Mouse (Mus musculus) hindbrain, embryonic 13.5 days (tissue): ENCODE results near the gene Sectm1a. TPM values are rescaled to one million over a fixed set of nuclear protein-coding genes. Genes with fewer than 3 reads are reported as not detected.

Experiments
- ATAC-seq: fragments of 200-750 bp; cut with Nextera tagmentation; 2 replicates; pipeline ENCODE4 v1.8.0; 2017; ENCODE audit warnings: moderate TSS enrichment; ENCODE audit not compliant: low FRiP score
- H3K27ac ChIP-seq: fragments of 300-500 bp; sonication (generic); 2 replicates; pipeline ENCODE4 v1.5.1; 2015; ENCODE audit warnings: inconsistent platforms, mild to moderate bottlenecking, moderate library complexity
- H3K27me3 ChIP-seq: fragments of 300-500 bp; sonication (generic); 2 replicates; pipeline ENCODE4 v1.6.1; 2015; ENCODE audit warnings: mild to moderate bottlenecking, inconsistent platforms
- H3K36me3 ChIP-seq: fragments of 300-500 bp; sonication (generic); 2 replicates; pipeline ENCODE4 v1.6.1; 2015; ENCODE audit warnings: mild to moderate bottlenecking, inconsistent platforms
- H3K4me1 ChIP-seq: fragments of 300-500 bp; sonication (generic); replicated peaks from 2 replicates; pipeline ENCODE4 v1.6.1; 2015; ENCODE audit warnings: inconsistent platforms
- H3K4me2 ChIP-seq: fragments of 300-500 bp; sonication (generic); 2 replicates; pipeline ENCODE4 v1.6.1; 2015; ENCODE audit warnings: inconsistent platforms, mild to moderate bottlenecking, moderate library complexity
- H3K4me3 ChIP-seq: fragments of 300-500 bp; sonication (generic); 2 replicates; pipeline ENCODE4 v1.5.1; 2015; ENCODE audit warnings: mild to moderate bottlenecking, inconsistent platforms
- H3K9ac ChIP-seq: fragments of 300-500 bp; sonication (generic); 2 replicates; pipeline ENCODE4 v1.6.1; 2015; ENCODE audit warnings: mild to moderate bottlenecking, inconsistent platforms
- H3K9me3 ChIP-seq: fragments of 300-500 bp; sonication (generic); 2 replicates; pipeline ENCODE4 v1.6.1; 2016; ENCODE audit warnings: inconsistent platforms
- WGBS: fragments of 180-500 bp; shearing (Covaris S2); methylation state at CpG from one replicate; pipeline ENCODE4 v1.1.7; 2015; 5-methylcytosine and 5-hydroxymethylcytosine counted together
- polyA plus RNA-seq: library from polyadenylated mRNA; unstranded; fragments of >200 nt; fragmentation: Nextera tagmentation; extraction: Ambion mirVana; gene quantifications from 2 replicates; pipeline ENCODE4 v1.2.1, GENCODE M21; 2015

The Sectm1a gene
- polyA plus RNA-seq = not detected in 2 replicates

DNA sequence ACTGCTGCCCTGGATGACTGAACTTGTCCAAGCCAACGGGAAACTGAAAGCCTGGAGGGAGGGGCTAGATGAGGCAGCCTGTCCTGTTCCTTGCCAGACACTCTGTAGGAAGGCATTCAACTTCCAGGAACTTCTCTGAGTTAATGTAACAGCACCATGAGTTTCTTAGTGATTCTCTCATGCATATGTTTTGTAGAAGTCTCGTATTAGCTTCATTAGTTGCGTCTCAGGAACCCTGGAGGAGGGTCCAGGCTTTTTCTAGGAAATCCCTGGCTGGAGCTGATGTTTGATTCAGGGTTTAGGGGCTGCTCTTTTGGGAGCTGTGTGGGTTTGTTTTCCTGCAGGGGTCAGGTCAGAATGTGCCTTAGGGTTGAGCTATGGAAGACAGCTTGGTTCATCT, at the start of gene Sectm1a:
TSS of gene Sectm1a (minus strand) at position 101 of the 400 bp plus-strand sequence.
- ATAC-seq = no peak
- H3K4me3 ChIP-seq = no peak within 1 kb of the TSS
- no peaks in the 10 kb centered on the region for H3K27me3 ChIP-seq
- no peak within 1 kb of the TSS for H3K27ac ChIP-seq
- H3K9me3 ChIP-seq = no peaks in the 10 kb centered on the region
- no peak within 1 kb of the TSS for H3K4me2 ChIP-seq
- 76% methylated on average over 3 of the region's 3 CpGs for WGBS
- no peaks in the 10 kb centered on the region for H3K4me1 ChIP-seq
- H3K9ac ChIP-seq = no peak within 1 kb of the TSS
- H3K36me3 ChIP-seq = no peaks in the 10 kb centered on the region

GRCm38 (mm10) chr11:121129616-121130015, 48.6 kb upstream of the Sectm1a start:
- Histone ChIP-seq H3K9me3 (no peaks in the 10 kb centered on the region), H3K4me1 (no peaks in the 10 kb centered on the region), H3K4me2 (no peak overlapping the region), H3K36me3 (no peaks in the 10 kb centered on the region), H3K27ac (no peak overlapping the region), H3K9ac (no peak overlapping the region), H3K27me3 (no peaks in the 10 kb centered on the region), H3K4me3 (no peak overlapping the region)
- no peak for ATAC-seq
- 88% methylated on average over 1 of the region's 1 CpGs for WGBS

DNA sequence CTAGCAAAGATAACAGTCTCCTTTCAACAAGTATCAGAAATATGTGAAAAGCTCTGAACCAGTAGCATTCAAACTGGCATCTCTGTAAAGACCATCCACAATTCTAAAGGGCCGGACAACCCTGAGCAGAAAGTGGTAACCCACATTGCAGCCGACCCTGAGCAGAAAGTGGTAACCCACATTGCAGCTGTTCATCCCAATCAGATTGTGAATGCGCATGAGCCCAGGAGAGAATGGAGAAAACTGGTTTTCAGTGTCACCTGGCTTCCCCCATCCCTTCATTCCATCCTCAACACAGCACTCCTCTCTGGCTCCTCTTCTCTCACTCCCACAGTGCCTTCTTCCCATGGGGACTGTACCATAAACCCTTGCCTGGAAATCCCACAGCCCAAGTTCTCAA, 46.4 kb upstream of the Sectm1a start:
- no peaks in the 10 kb centered on the region for H3K36me3 ChIP-seq
- no peak overlapping the region for H3K9ac ChIP-seq
- H3K27me3 ChIP-seq = no peaks in the 10 kb centered on the region
- H3K9me3 ChIP-seq = no peaks in the 10 kb centered on the region
- no peak for ATAC-seq
- H3K4me1 ChIP-seq = no peaks in the 10 kb centered on the region
- H3K4me2 ChIP-seq = no peak overlapping the region
- H3K27ac ChIP-seq = no peak overlapping the region
- no peak overlapping the region for H3K4me3 ChIP-seq
- WGBS = 96% methylated on average over 3 of the region's 3 CpGs

GRCm38 (mm10) chr11:121126395-121126794, 45.4 kb upstream of the Sectm1a start:
- Histone ChIP-seq H3K4me3 (no peak overlapping the region), H3K9ac (no peak overlapping the region), H3K4me2 (no peak overlapping the region), H3K4me1 (no peaks in the 10 kb centered on the region), H3K27ac (no peak overlapping the region), H3K36me3 (no peaks in the 10 kb centered on the region), H3K9me3 (no peaks in the 10 kb centered on the region), H3K27me3 (no peaks in the 10 kb centered on the region)
- WGBS = 88% methylated on average over 1 of the region's 1 CpGs
- ATAC-seq = no peak

DNA sequence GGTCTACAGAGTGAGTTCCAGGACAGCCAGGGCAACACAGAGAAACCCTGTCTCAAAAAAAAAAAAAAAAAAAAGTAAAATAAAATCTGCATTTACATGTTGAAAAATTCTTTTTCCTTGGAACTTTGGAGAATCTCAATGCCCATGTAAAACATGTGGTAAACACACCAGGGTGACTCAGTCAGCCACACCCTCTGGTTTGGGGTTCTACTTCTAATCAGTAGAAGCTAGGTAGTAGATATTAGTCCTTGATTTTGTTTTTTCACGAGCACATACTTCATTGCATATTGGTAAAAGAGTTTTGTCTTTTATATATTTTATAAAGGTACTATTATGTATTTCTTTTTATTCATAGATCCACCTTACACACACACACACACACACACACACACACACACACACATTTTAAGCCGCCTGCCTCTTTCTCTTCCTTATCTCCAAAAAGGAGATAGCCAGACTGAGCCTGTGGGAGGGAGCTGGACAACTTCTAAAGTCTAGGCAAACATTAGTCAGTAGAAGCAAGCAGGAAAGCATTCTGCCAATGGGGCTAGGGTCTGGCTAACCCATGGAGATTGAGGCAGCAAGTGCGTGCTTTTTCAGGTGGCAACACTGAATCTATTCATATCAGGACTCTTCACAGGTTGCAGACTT, 44.6 kb upstream of the Sectm1a start:
- no peaks in the 10 kb centered on the region for H3K36me3 ChIP-seq

GRCm38 (mm10) chr11:121123438-121123837, 42.4 kb upstream of the Sectm1a start:
- no peak overlapping the region for H3K9ac ChIP-seq

More for the DNA sequence above, 44.6 kb upstream of the Sectm1a start:
- Histone ChIP-seq H3K9ac (no peak overlapping the region), H3K9me3 (no peaks in the 10 kb centered on the region), H3K4me3 (no peak overlapping the region), H3K4me1 (no peaks in the 10 kb centered on the region), H3K27ac (no peak overlapping the region), H3K4me2 (no peak overlapping the region), H3K27me3 (no peaks in the 10 kb centered on the region)
- ATAC-seq = no peak
- 87% methylated on average over 3 of the region's 3 CpGs for WGBS

DNA sequence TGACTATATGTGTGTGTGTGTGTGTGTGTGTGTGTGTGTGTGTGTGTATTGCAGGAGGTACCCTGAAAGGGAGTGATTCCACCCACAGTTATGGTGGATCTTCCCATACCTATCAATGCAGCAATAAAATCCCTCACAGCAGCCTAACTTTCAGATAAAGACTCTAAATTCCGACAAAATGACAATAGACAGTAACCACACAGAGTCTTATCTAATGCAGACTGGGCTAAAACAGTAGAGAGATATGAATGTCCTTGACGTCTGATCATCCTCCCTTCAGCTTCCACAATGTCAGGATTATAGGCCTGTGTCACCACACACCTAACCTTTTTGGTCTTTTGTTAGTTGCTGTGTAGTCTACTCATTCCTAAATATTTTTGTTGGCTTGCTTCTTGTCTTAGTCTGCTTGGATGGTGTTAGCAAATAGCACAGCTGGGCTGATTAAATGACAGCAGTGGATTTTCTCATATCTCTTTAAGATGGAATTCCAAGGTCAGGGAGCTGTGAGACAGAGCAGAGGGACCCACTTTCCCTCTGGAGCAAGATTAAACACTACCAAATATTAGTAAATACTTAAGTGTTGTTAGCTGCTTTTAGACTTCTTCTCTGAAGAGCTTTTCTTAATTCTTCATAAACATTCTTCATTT, 41.1 kb upstream of the Sectm1a start:
- Histone ChIP-seq H3K27ac (no peak overlapping the region), H3K9ac (no peak overlapping the region), H3K36me3 (no peaks in the 10 kb centered on the region), H3K4me2 (no peak overlapping the region), H3K9me3 (no peaks in the 10 kb centered on the region), H3K4me1 (no peaks in the 10 kb centered on the region), H3K27me3 (no peaks in the 10 kb centered on the region), H3K4me3 (no peak overlapping the region)
- 79% methylated on average over 2 of the region's 2 CpGs for WGBS
- ATAC-seq = no peak

More at GRCm38 (mm10) chr11:121123438-121123837, 42.4 kb upstream of the Sectm1a start:
- H3K4me1 ChIP-seq = no peaks in the 10 kb centered on the region
- H3K36me3 ChIP-seq = no peaks in the 10 kb centered on the region
- H3K9me3 ChIP-seq = no peaks in the 10 kb centered on the region
- no peak overlapping the region for H3K4me2 ChIP-seq
- no peak for ATAC-seq
- no peak overlapping the region for H3K4me3 ChIP-seq
- no peaks in the 10 kb centered on the region for H3K27me3 ChIP-seq
- H3K27ac ChIP-seq = no peak overlapping the region
- 88% methylated on average over 4 of the region's 4 CpGs for WGBS

GRCm38 (mm10) chr11:121121151-121121550, 40.1 kb upstream of the Sectm1a start:
- H3K4me2 ChIP-seq = no peak overlapping the region
- no peaks in the 10 kb centered on the region for H3K36me3 ChIP-seq
- H3K9me3 ChIP-seq = no peaks in the 10 kb centered on the region
- no peaks in the 10 kb centered on the region for H3K27me3 ChIP-seq
- H3K9ac ChIP-seq = no peak overlapping the region
- no peaks in the 10 kb centered on the region for H3K4me1 ChIP-seq
- WGBS = 90% methylated on average over 3 of the region's 3 CpGs
- no peak overlapping the region for H3K4me3 ChIP-seq
- no peak for ATAC-seq
- H3K27ac ChIP-seq = no peak overlapping the region

- Histone ChIP-seq H3K27ac (no peak within 1 kb of the TSS), H3K4me2 (no peak within 1 kb of the TSS), H3K9ac (no peak within 1 kb of the TSS), H3K4me3 (no peak within 1 kb of the TSS), H3K36me3 (no peaks in the 10 kb centered on the region), H3K4me1 (no peaks in the 10 kb centered on the region), H3K9me3 (no peaks in the 10 kb centered on the region), H3K27me3 (no peaks in the 10 kb centered on the region)
- WGBS = 67% methylated on average over 3 of the region's 3 CpGs
- ATAC-seq = no peak
These were observed 37.6 kb upstream of the Sectm1a start, which contains the start of gene Tex19.2 for GRCm38 (mm10) chr11:121118577-121118976. Gene Tex19.2 (minus strand): TSS chr11:121118677.

GRCm38 (mm10) chr11:121118106-121118505, 37.1 kb upstream of the Sectm1a start:
- ATAC-seq = no peak
- Histone ChIP-seq H3K27me3 (no peaks in the 10 kb centered on the region), H3K4me2 (no peak overlapping the region), H3K9ac (no peak overlapping the region), H3K4me3 (no peak overlapping the region), H3K9me3 (no peaks in the 10 kb centered on the region), H3K27ac (no peak overlapping the region), H3K36me3 (no peaks in the 10 kb centered on the region), H3K4me1 (no peaks in the 10 kb centered on the region)
- 95% methylated on average over 18 of the region's 18 CpGs for WGBS

DNA sequence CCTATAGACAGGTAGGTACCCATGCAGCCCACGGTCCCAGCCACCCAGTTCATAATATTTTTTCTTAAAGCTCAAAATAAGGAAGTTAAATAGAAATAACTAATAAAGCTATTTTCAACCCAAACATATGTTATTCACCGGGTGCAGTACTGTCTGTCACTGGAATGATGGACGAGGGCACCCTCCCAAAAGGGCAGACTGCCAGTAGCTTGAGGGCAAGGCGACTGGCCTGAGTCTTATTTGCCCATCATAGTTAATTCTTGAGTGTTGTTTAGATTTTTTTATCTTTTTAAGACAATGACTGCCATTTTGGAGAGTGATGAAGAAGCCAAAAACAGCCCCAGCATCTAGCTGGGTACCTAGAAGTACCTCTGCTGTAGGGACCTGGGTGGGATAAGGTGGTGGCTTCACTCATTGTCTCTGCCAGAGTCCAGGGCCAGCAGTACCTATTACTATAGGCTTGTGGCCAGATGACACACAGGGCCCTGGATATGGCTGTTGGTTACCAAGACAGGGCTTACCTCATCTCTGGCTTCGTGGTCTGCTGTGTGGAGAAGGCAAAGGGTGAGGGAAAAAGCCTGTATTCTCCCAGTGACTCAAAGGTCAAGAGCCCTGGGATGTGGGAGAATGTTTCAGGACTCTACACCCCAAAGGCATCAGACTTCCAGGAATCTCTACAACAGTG, 31.2 kb upstream of the Sectm1a start:
- Histone ChIP-seq H3K27me3 (no peaks in the 10 kb centered on the region), H3K4me3 (no peak overlapping the region), H3K9ac (no peak overlapping the region), H3K36me3 (no peaks in the 10 kb centered on the region), H3K4me2 (no peak overlapping the region), H3K4me1 (peaks cover 9% of the 10 kb centered on the region), H3K9me3 (no peaks in the 10 kb centered on the region), H3K27ac (no peak overlapping the region)
- no peak for ATAC-seq
- 73% methylated on average over 5 of the region's 5 CpGs for WGBS

DNA sequence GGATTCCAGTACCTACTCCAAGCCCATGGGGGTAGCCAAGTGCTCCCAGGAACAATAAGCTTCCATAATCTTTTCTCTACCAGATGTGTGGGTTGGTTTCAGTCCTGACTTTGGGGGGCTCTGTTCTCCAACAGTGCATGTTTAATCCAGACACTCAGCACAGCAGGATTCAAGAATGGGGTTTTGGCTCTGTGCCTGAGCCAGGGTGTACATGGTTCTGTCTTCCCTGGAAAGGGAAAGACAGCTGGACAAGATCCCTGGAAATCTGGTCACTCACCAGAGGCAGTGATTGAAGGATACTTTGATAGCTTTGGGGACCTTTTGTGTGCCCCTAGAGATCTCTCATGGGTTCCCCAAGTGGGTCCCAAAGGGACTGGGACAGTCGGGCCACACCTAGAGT, 30.6 kb upstream of the Sectm1a start:
- no peak for ATAC-seq
- Histone ChIP-seq H3K4me1 (peaks cover 9% of the 10 kb centered on the region), H3K27ac (no peak overlapping the region), H3K36me3 (no peaks in the 10 kb centered on the region), H3K27me3 (no peaks in the 10 kb centered on the region), H3K4me3 (no peak overlapping the region), H3K4me2 (no peak overlapping the region), H3K9me3 (no peaks in the 10 kb centered on the region), H3K9ac (no peak overlapping the region)
- WGBS = 87% methylated on average over 1 of the region's 1 CpGs
